Mouse (Mus musculus): ENCODE measurements at regions not wholly inside any gene's neighbourhood (a gene's known extent, or its start where the extent isn't known, plus 50 kb on each side); places are given as distances from the start of the nearest gene placed in this dataset.

- DNase-seq (ENCODE audit: extremely low spot score) = peak; percentile 1
Measured at GRCm38 (mm10) chrX:111052943-111053342, 57.3 kb upstream of the Cylc1 start.

All from embryo, embryonic 9.5 days (tissue).